Mouse (Mus musculus): ENCODE data around the gene Adipor2. TPM values are rescaled to one million over a fixed set of nuclear protein-coding genes. Genes with fewer than 3 reads are reported as not detected.

Adipor2 gene
- polyA plus RNA-seq (2016; fragmentation: Nextera tagmentation; extraction: Ambion mirVana) = 31.5 and 35.1 TPM in 2 replicates

DNA sequence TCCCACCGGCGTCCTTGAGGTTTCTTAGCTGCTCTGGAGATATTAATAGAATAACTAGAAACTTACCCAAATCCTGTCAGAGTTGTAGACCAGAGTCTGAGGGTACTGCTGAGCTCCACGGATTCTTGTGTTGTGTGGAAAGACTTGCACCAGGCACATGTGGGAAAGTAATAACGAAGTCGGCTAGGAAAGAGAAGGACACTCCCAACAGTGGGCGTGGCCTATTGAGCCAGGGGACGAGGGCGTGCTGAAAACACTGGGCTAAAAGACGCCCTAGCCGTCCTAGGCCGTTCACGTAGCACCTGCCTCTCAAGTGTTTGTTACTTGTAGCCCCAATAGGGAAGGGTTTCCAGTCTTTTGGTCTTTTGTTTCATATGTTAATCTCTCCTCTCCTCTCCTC lies at the start of gene Adipor2:
TSS of gene Adipor2 (minus strand) at position 351 of the 400 bp plus-strand sequence.
- peaks cover 24% of the 10 kb centered on the region for H3K4me1 ChIP-seq
- no peak within 1 kb of the TSS for H3K9ac ChIP-seq
- peak; percentile 76; the same call in 1 of the 2 replicates for ATAC-seq (ENCODE audit: low FRiP score)
- no peak within 1 kb of the TSS for H3K4me3 ChIP-seq (replicated peaks)
- H3K27ac ChIP-seq = no peak within 1 kb of the TSS
- H3K4me2 ChIP-seq = peak within 1 kb of the TSS; percentile 39
- no peaks in the 10 kb centered on the region for H3K36me3 ChIP-seq (replicated peaks)
- WGBS = 5% methylated on average over 12 of the region's 12 CpGs
- no peaks in the 10 kb centered on the region for H3K9me3 ChIP-seq
- no peaks in the 10 kb centered on the region for H3K27me3 ChIP-seq

DNA sequence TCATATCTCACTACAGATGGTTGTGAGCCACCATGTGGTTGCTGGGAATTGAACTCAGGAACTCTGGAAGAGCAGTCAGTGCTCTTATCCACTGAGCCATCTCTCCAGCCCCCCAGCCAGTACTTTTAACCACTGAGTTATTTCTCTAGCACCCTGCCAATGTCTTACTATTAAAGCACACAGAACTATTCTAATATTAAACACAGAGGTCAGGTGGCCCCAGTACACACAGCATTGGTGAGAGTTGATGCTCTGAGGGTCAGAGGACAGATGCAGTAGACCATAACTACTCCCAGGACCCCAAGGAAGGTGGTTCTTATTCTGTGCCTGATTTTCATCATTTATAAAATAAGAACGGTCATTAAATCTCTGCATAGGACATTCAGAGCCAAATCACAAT lies 48.7 kb upstream of the Adipor2 start:
- H3K27me3 ChIP-seq = no peaks in the 10 kb centered on the region
- no peak overlapping the region for H3K27ac ChIP-seq
- no peak overlapping the region for H3K4me2 ChIP-seq
- 95% methylated on average over 1 of the region's 1 CpGs for WGBS
- no peaks in the 10 kb centered on the region for H3K36me3 ChIP-seq (replicated peaks)
- no peak overlapping the region for H3K9ac ChIP-seq
- H3K9me3 ChIP-seq = no peaks in the 10 kb centered on the region
- ATAC-seq (ENCODE audit: low FRiP score) = no peak
- no peak overlapping the region for H3K4me3 ChIP-seq (replicated peaks)
- no peaks in the 10 kb centered on the region; the same call in 1 of the 2 replicates for H3K4me1 ChIP-seq

DNA sequence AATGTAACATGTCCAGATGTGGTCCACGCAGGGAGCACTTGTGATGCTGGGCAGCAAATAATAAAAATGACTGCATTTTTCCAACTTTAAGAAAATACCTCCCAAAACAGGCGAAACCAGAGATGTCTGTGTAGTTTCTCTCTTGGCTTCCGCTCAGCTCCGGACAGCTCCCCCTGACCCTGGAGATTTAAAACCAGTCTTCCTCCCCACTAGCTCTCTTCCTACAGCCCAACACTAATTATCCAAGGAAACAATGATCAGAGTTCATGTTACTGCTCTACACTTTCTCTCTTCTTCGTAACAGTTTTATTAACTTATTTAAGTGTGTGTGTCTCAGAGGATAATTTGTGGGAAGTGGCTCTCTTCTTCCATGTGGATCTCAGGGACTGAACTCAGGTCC lies 42.9 kb upstream of the Adipor2 start:
- Histone ChIP-seq H3K9ac (no peak overlapping the region), H3K36me3 (replicated peaks) (no peaks in the 10 kb centered on the region), H3K4me1 (no peaks in the 10 kb centered on the region), H3K4me3 (replicated peaks) (no peak overlapping the region), H3K4me2 (no peak overlapping the region), H3K27me3 (no peaks in the 10 kb centered on the region), H3K27ac (no peak overlapping the region), H3K9me3 (no peaks in the 10 kb centered on the region)
- ATAC-seq (ENCODE audit: low FRiP score) = no peak
- WGBS = 86% methylated on average over 5 of the region's 5 CpGs

DNA sequence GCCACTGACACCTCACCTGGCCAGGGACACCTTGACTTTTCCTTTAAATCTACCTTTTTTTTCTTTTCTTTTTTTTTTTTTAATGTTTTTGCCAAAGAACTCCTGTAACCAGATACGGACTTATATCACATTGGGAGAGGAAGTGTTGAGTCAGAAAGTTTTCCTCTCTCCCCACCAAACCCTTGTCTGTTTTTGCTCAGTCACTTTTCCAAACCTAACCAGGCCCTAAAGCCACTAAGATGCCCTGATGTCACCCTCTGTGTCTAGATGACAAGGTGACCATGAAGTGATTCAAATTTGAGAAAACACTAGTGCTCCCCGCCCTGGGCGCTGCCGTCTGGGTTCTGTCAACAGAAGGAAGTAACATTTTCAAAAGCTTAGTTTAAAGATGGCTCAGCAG lies 41.5 kb upstream of the Adipor2 start:
- ATAC-seq (ENCODE audit: low FRiP score) = no peak
- H3K9ac ChIP-seq = no peak overlapping the region
- H3K4me3 ChIP-seq (replicated peaks) = no peak overlapping the region
- H3K9me3 ChIP-seq = no peaks in the 10 kb centered on the region
- H3K27ac ChIP-seq = no peak overlapping the region
- H3K4me1 ChIP-seq = no peaks in the 10 kb centered on the region
- 91% methylated on average over 4 of the region's 4 CpGs for WGBS
- H3K4me2 ChIP-seq = no peak overlapping the region
- no peaks in the 10 kb centered on the region for H3K27me3 ChIP-seq
- no peaks in the 10 kb centered on the region for H3K36me3 ChIP-seq (replicated peaks)

DNA sequence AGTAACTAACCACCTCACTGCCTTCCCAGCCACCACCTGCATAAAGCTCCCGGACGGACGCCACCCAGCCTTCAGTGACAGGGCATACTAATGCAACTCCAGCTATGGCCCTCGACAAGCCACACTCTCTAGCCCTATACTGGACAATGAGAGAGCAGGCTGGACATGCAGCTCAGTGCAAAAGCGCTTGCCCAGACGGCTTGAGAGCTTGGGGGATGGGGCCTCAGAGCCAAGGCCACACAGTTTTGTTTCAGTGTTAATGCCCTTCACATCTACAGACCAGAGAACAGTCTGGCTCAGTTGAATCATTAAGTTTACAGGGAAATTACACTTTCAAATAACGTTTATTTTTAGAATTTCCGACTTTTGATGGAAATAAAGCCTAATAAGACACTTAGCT lies 40.7 kb upstream of the Adipor2 start:
- Histone ChIP-seq H3K27ac (no peak overlapping the region), H3K4me1 (no peaks in the 10 kb centered on the region), H3K4me2 (no peak overlapping the region), H3K27me3 (no peaks in the 10 kb centered on the region), H3K4me3 (replicated peaks) (no peak overlapping the region), H3K9me3 (no peaks in the 10 kb centered on the region), H3K9ac (no peak overlapping the region), H3K36me3 (replicated peaks) (no peaks in the 10 kb centered on the region)
- ATAC-seq (ENCODE audit: low FRiP score) = no peak
- 59% methylated on average over 8 of the region's 8 CpGs for WGBS

DNA sequence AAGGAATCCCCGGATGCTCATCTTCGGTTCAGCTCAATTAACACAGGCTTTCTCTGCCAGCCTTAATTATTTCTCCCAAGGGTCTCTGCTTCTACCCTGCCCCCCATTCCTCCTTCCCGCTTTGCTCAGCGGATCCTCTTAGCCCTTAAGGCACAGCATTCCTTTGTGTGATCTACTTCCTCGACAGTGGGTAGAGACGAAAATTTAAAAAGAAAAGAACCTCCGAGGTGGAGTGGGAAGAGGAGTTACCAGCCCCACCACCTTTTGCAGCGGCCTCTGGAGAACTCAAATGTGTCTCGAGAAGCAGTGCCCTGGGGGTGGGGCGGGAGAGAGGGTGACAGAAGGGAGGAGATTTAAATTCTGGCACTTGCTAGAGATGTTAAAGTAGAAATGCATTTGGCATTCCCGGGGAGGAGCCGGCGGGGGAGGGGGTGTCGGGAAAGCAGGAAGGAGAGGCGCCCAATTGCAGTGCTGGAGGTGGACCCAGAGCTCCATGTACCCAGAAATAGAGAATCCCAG lies 34.5 kb upstream of the Adipor2 start:
- H3K4me2 ChIP-seq = peak overlapping the region; percentile 66
- H3K9ac ChIP-seq = peak overlapping the region; percentile 57
- H3K27me3 ChIP-seq = peaks cover 11% of the 10 kb centered on the region; the same call in 1 of the 2 replicates
- WGBS = under 1% methylated on average over 15 of the region's 15 CpGs
- H3K27ac ChIP-seq = peak overlapping the region; percentile 92
- H3K4me3 ChIP-seq (replicated peaks) = peak overlapping the region; percentile 36
- peaks cover 38% of the 10 kb centered on the region for H3K4me1 ChIP-seq
- ATAC-seq (ENCODE audit: low FRiP score) = peak; percentile 75
- H3K9me3 ChIP-seq = no peaks in the 10 kb centered on the region
- H3K36me3 ChIP-seq (replicated peaks) = no peaks in the 10 kb centered on the region

DNA sequence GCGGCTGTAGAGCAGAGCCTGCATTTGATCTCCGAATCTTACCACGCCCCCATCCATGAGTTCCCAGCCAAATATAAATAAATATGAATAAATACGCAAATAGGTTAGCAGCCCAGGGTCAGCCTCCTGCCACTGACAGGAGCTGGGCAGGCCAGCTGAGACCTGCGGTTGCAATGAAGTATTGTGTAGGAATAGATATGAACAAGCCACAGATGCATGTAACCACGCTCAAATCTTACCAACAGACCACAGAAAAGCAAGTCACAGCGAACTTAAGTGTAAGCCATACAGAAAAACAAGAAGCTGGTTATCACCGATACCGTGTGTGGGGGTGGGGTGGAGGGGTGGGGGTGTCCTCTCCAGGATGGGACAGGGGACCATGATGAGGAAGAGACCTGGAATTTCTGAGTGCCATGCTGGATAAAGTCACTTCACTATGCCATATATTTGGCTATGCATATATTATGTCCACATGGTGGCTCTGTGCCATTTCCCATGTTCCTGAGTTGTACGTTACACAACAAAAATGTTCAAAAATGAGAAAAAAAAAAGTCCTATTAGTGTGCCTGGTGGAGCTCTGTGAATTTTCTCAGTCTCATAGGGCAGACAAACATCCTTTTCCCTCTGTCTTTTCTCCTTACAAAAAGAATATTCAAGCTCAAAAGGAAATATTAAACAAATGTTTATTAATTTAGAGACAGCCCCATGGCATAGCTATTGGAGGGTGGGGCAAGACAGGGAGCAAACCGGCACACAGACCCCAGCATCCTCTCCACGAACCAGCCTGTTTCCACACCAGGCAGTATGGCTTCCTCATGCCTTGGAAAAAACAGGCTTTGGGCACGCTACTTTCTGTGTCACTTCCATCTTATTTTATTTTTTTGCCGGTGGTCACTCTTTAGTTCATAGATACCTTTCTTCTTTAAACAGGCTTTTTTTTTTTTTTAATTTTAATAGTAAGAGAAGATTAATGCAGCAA lies 33.8 kb upstream of the Adipor2 start:
- no peak; the same call in 1 of the 2 replicates for ATAC-seq (ENCODE audit: low FRiP score)
- Histone ChIP-seq H3K9me3 (no peaks in the 10 kb centered on the region), H3K27ac (peak overlapping the region; percentile 92), H3K36me3 (replicated peaks) (no peaks in the 10 kb centered on the region), H3K27me3 (peaks cover 11% of the 10 kb centered on the region; the same call in 1 of the 2 replicates), H3K4me2 (peak overlapping the region; percentile 66), H3K4me1 (peaks cover 38% of the 10 kb centered on the region), H3K4me3 (replicated peaks) (no peak overlapping the region; the same call in 1 of the 2 replicates), H3K9ac (peak overlapping the region; percentile 57; the same call in 1 of the 2 replicates)
- WGBS = 51% methylated on average over 14 of the region's 14 CpGs

DNA sequence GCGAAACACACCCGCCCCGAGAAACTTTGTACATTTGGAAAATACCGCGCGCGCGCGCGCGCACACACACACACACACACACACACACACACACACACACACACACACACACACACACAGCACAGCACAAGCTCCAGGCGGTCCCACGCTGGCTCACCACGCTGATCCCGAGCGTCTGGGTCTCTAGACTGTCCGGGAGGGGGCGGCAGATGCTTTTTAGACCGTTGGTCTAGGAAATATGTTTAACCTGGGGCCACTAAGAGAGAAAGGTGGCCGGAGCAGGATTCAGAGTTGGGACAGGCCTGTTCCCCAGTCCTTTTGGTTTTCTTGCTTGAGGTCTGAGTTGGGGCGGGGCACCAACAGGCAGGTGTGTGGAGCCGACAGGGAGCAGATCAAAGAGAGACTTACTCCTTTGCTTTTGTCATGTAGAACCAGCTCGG lies 31.6 kb upstream of the Adipor2 start:
- Histone ChIP-seq H3K27ac (no peak overlapping the region), H3K9ac (peak overlapping the region; percentile 45), H3K27me3 (peaks cover 11% of the 10 kb centered on the region; the same call in 1 of the 2 replicates), H3K9me3 (no peaks in the 10 kb centered on the region), H3K4me1 (peaks cover 38% of the 10 kb centered on the region), H3K36me3 (replicated peaks) (no peaks in the 10 kb centered on the region), H3K4me2 (peak overlapping the region; percentile 59), H3K4me3 (replicated peaks) (peak overlapping the region; percentile 31)
- ATAC-seq (ENCODE audit: low FRiP score) = no peak
- WGBS = 4% methylated on average over 23 of the region's 23 CpGs

DNA sequence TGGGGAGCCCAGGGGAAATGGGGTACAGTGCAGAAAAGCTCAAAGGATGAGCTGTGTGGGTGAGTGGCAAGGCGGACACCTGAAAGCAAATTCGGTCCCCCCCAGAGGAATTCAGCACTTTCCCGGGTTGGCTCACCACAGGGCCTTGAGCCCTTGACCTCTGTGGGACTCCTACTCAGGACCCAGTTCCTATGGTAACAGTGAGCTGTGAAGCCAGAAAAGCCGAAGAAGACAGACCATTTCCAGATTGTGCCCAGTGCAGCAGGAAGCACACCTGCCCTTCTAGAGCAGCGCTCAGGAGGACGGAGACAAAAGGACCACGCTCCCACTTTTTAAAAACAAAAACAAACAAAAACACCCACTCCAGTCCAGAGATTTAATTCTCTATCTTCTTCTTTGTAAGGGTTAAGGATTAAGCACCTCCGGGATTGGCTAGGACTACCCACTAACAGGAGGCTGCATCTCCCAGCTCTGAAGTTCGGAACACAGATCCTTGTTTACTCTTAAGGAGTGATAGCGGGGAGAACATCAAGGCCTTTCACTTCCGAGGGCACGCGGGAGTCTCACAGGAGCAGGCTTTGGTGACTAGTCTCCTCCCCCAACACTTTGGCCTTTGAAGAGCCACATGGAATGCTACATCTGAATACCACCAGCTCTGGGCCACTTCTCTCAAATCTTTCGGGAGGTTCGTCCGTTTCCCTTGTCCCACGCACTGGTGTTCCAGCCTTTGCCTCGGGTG lies 31.0 kb upstream of the Adipor2 start:
- peaks cover 11% of the 10 kb centered on the region; the same call in 1 of the 2 replicates for H3K27me3 ChIP-seq
- no peak for ATAC-seq (ENCODE audit: low FRiP score)
- no peaks in the 10 kb centered on the region for H3K36me3 ChIP-seq (replicated peaks)
- H3K9me3 ChIP-seq = no peaks in the 10 kb centered on the region
- peak overlapping the region; percentile 59 for H3K4me2 ChIP-seq
- H3K9ac ChIP-seq = peak overlapping the region; percentile 45
- H3K27ac ChIP-seq = no peak overlapping the region
- 9% methylated on average over 18 of the region's 18 CpGs for WGBS
- peaks cover 42% of the 10 kb centered on the region for H3K4me1 ChIP-seq
- peak overlapping the region; percentile 31 for H3K4me3 ChIP-seq (replicated peaks)

DNA sequence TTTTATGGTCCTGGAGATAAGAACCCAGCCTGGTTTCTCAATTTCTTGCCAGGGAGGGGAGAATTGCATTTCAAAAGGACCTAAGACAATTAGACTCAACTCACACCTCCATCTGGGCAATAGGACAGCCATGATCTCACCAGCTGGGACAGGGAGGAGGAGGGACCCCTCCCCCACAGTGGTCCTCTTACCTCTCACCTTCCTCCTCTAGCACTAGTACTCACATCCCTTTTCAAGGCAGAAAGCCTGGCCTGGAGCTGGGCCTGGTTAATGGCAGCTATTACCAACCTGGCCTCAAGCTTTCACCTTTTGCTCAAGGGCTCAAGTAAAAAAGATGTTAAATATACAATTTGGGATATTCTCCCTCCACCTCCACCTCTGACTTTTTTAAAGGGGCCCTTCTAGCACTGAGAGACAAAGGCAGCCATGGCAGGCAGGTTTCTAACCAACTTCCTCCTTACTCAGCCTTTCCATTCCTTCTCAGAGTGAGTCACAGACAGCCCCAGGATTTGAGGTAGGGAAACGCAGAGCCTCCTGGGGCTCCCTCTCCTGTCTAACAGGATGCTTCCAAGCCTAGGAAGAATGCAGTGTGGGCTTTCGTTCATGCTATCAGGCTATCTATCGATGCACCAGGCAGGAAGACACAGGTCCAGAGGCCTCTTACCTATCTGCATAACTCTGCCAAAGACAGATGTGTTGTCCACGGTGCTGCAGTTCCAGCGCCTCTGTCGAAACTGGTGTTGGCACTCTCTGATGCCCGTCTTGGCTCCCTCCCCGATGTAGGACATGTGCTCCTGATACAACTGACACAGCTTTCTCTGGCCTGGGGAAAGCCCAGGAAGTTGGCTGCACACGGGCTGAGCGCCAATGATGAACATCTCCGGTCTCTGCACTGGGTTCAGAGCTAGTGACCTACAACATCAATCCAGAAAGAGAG lies 28.4 kb upstream of the Adipor2 start:
- WGBS = 81% methylated on average over 11 of the region's 11 CpGs
- H3K27ac ChIP-seq = no peak overlapping the region

More for the DNA sequence above, 28.4 kb upstream of the Adipor2 start:
- Histone ChIP-seq H3K4me3 (replicated peaks) (no peak overlapping the region), H3K9me3 (no peaks in the 10 kb centered on the region), H3K4me1 (peaks cover 23% of the 10 kb centered on the region), H3K27me3 (peaks cover 11% of the 10 kb centered on the region; the same call in 1 of the 2 replicates), H3K36me3 (replicated peaks) (no peaks in the 10 kb centered on the region), H3K4me2 (no peak overlapping the region), H3K9ac (no peak overlapping the region)
- ATAC-seq (ENCODE audit: low FRiP score) = no peak
